Mouse (Mus musculus) CH12F3 (cell line): ENCODE measurements around the gene Naa15.

Experiments used
- in situ Hi-C: fragments of 300-500 bp; cut with MboI; formaldehyde crosslinking; loops from 2 replicates; pipeline ENCODE4 v1.14.3; 2020; ENCODE audit warnings: low sequenced_read_pairs

The Naa15 gene

GRCm38 (mm10) chr3:51415098-51416072 lies at the start of gene Naa15:
TSS of gene Naa15 (plus strand) at chr3:51415148.
- in situ Hi-C loops, result no loop called here

GRCm38 (mm10) chr3:51365517-51365882 lies 49.4 kb upstream of the Naa15 start:
- in situ Hi-C loops, result no loop called here

- in situ Hi-C loops, result no loop called here
Measured at GRCm38 (mm10) chr3:51366926-51367325, 48.0 kb upstream of the Naa15 start.

- in situ Hi-C loops, result no loop called here
Measured at GRCm38 (mm10) chr3:51368011-51368410, 46.9 kb upstream of the Naa15 start.

GRCm38 (mm10) chr3:51371826-51372225 lies 43.1 kb upstream of the Naa15 start:
- in situ Hi-C loops, result no loop called here

GRCm38 (mm10) chr3:51372883-51373282 lies 42.1 kb upstream of the Naa15 start:
- in situ Hi-C loops, result no loop called here

GRCm38 (mm10) chr3:51373544-51373943 lies 41.4 kb upstream of the Naa15 start:
- in situ Hi-C loops, result no loop called here

- in situ Hi-C loops, result no loop called here
Measured at GRCm38 (mm10) chr3:51375307-51376265, 39.4 kb upstream of the Naa15 start.

GRCm38 (mm10) chr3:51377878-51378664 lies 36.9 kb upstream of the Naa15 start:
- in situ Hi-C loops, result no loop called here

GRCm38 (mm10) chr3:51378665-51378946 lies 36.3 kb upstream of the Naa15 start:
- in situ Hi-C loops, result no loop called here

GRCm38 (mm10) chr3:51379786-51380659 lies 34.9 kb upstream of the Naa15 start:
- in situ Hi-C loops, result no loop called here

- in situ Hi-C loops, result no loop called here
Measured at GRCm38 (mm10) chr3:51380660-51381014, 34.3 kb upstream of the Naa15 start.

GRCm38 (mm10) chr3:51383409-51383808 lies 31.5 kb upstream of the Naa15 start:
- in situ Hi-C loops, result no loop called here

- in situ Hi-C loops, result no loop called here
Measured at GRCm38 (mm10) chr3:51386441-51387133, 28.4 kb upstream of the Naa15 start.

- in situ Hi-C loops, result no loop called here
Measured at GRCm38 (mm10) chr3:51387134-51387451, 27.9 kb upstream of the Naa15 start.

GRCm38 (mm10) chr3:51387868-51388381 lies 27.0 kb upstream of the Naa15 start:
- in situ Hi-C loops, result no loop called here

- in situ Hi-C loops, result no loop called here
Measured at GRCm38 (mm10) chr3:51388904-51389303, 26.0 kb upstream of the Naa15 start.

- in situ Hi-C loops, result no loop called here
Measured at GRCm38 (mm10) chr3:51391095-51391494, 23.9 kb upstream of the Naa15 start.

- in situ Hi-C loops, result no loop called here
Measured at GRCm38 (mm10) chr3:51391591-51391990, 23.4 kb upstream of the Naa15 start.
